Mouse (Mus musculus): ENCODE measurements around the gene Enpp7. TPM values are rescaled to one million over a fixed set of nuclear protein-coding genes. Genes with fewer than 3 reads are reported as not detected.

Gene Enpp7
- total RNA-seq, 2 experiments from 2014 or later = not detected

- H3K27ac ChIP-seq = no peak overlapping the region
- no peak for DNase-seq (ENCODE audit: low spot score in 2 of 2)
- no peak for TF ChIP-seq CTCF (conservative IDR thresholded peaks at IDR 0.05)
Observed at GRCm38 (mm10) chr11:118974340-118974739, 13.6 kb upstream of the Enpp7 start.

GRCm38 (mm10) chr11:118975427-118975826 is 12.6 kb upstream of the Enpp7 start:
- Histone ChIP-seq H3K4me3 (peak overlapping the region; percentile 17; the same call in 1 of the 2 replicates), H3K27ac (peak overlapping the region; percentile 56; the same call in 1 of the 2 replicates)
- TF ChIP-seq CTCF (conservative IDR thresholded peaks at IDR 0.05) = peak; percentile 95; the same call in 1 of the 2 replicates
- DNase-seq (ENCODE audit: low spot score in 2 of 2) = peak; percentile 51 to 79

More at GRCm38 (mm10) chr11:118974340-118974739, 13.6 kb upstream of the Enpp7 start:
- H3K4me3 ChIP-seq = no peak overlapping the region

DNA sequence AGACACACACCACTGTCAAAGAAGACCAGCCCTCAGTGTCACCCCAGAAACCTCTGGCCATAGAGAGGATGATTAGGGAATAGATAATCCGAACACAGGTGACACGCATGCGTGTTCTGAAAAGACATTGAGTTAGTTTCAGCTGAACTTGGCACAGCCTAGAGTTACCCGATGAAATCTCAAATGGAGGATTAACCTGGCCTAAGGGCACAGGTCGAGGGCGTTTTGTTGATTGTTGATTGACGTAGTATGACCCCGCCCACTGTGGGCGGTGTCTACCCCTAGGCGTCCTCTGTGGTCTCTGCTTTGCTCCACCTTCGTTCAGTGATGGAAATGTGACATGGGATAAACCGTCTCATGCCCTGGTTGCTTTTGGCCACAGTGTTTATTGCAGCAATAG is 12.1 kb upstream of the Enpp7 start:
- Histone ChIP-seq H3K27ac (peak overlapping the region; percentile 56; the same call in 1 of the 2 replicates), H3K4me3 (peak overlapping the region; percentile 17; the same call in 1 of the 2 replicates)
- no peak for TF ChIP-seq CTCF (conservative IDR thresholded peaks at IDR 0.05)
- no peak for DNase-seq (ENCODE audit: low spot score in 2 of 2)

- H3K27ac ChIP-seq = no peak overlapping the region
- no peak overlapping the region for H3K4me3 ChIP-seq
- TF ChIP-seq CTCF (conservative IDR thresholded peaks at IDR 0.05) = no peak
- no peak for DNase-seq (ENCODE audit: low spot score in 2 of 2)
Observed at GRCm38 (mm10) chr11:118980388-118980787, 7.6 kb upstream of the Enpp7 start.

GRCm38 (mm10) chr11:118981012-118981776 is 6.8 kb upstream of the Enpp7 start:
- DNase-seq (ENCODE audit: low spot score in 2 of 2) = no peak
- Histone ChIP-seq H3K27ac (no peak overlapping the region), H3K4me3 (no peak overlapping the region)
- TF ChIP-seq CTCF (conservative IDR thresholded peaks at IDR 0.05) = peak; percentile 55

- no peak overlapping the region for H3K27ac ChIP-seq
- no peak overlapping the region for H3K4me3 ChIP-seq
- DNase-seq (ENCODE audit: low spot score in 2 of 2) = no peak
- TF ChIP-seq CTCF (conservative IDR thresholded peaks at IDR 0.05) = no peak
Observed at GRCm38 (mm10) chr11:118982593-118983113, 5.3 kb upstream of the Enpp7 start.

DNA sequence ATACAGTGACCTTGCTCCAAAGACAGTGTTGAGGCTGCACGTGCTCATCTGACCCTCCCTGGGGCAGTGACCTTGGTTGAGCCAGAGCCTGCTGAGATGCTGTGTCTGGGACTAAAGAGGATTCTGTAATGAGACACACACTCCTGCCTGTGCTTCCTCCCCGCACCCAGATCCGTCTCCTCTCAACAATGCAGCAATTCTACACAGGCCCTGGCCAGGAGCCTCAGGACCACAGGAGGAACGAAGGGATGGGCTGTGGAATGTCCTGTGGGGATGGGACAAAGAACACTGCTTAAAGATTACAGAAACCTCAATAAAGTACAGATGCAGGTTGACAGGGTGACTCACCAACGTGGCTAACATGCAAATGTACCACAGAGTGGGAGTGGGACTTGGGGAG is 2.4 kb upstream of the Enpp7 start:
- no peak for DNase-seq (ENCODE audit: low spot score in 2 of 2)
- TF ChIP-seq CTCF (conservative IDR thresholded peaks at IDR 0.05) = no peak

GRCm38 (mm10) chr11:118992781-118993180 is 4.8 kb downstream of the Enpp7 start:
- Histone ChIP-seq H3K4me3 (no peak overlapping the region), H3K27ac (no peak overlapping the region)
- DNase-seq (ENCODE audit: low spot score in 2 of 2) = no peak
- TF ChIP-seq CTCF (conservative IDR thresholded peaks at IDR 0.05) = no peak

More for the DNA sequence above, 2.4 kb upstream of the Enpp7 start:
- Histone ChIP-seq H3K4me3 (no peak overlapping the region), H3K27ac (no peak overlapping the region)

DNA sequence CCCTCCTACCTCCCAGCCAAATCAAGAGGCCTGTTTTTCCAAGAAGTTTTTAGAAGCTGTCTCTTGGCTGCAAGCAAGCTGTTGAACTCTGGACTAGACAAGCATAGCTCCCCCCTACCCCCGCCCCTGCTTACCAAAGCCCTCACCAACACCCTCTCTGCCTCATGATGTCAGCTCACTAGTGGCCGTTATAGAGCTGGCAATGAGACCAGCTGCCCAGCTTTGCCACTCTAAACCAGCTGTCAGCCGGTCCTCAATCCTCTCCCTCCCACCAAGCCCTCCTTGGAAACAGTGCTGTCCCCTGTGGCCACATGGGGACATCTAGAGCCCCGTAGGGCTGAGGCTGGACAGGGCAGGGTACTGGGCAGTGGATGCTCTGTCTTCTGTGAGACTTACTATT is 7.5 kb downstream of the Enpp7 start:
- no peak overlapping the region for H3K27ac ChIP-seq
- no peak overlapping the region for H3K4me3 ChIP-seq
- TF ChIP-seq CTCF (conservative IDR thresholded peaks at IDR 0.05) = no peak
- DNase-seq (ENCODE audit: low spot score in 2 of 2) = no peak

DNA sequence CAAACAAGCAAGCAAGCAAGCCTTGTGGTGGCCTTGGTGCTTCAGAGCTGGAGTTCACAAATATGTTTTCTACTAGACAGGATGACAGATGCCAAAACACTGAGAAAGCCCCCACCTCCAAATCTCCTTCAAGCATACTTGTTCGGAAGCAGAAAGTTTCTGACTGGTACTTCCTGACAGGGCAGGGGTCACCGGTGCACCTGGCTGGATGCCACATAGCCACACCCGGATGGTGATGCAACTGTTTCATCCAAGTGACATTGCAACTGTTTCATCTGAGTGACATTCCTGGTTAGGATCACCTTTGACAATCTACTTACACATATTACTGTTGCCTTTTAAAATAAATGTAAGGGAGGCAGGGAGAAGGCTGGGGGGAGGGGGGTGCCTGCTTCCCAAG is 9.2 kb downstream of the Enpp7 start:
- H3K27ac ChIP-seq = no peak overlapping the region
- H3K4me3 ChIP-seq = no peak overlapping the region
- TF ChIP-seq CTCF (conservative IDR thresholded peaks at IDR 0.05) = no peak
- DNase-seq (ENCODE audit: low spot score in 2 of 2) = no peak

- Histone ChIP-seq H3K4me3 (peak overlapping the region; percentile 43), H3K27ac (peak overlapping the region; percentile 79)
Observed at GRCm38 (mm10) chr11:118998540-118999265, 10.7 kb downstream of the Enpp7 start.

DNA sequence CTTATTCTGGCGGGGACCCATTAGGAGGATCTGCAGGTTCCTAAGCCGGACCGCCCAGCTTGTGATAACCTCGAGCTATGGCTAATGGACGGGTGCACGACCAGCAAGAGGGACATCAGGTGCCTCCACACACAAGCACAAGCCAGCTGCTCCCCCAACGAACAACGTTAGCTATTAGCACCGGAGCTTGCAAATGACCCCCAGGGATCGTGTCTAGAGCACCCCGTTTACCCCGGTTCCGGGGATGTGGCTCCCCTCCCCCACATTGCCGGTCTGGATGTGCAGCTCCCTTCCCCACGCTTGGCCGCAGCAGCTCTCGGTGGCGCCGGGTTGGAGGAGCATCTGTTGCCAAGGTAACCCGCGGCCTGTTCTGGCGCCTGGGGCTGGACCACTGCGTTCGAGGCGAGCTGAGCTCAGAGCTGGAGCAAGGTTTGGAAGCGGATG is 11.4 kb downstream of the Enpp7 start:
- peak overlapping the region; percentile 79 for H3K27ac ChIP-seq
- DNase-seq (ENCODE audit: low spot score in 2 of 2) = peak in 1 of 2 experiments; percentile 25
- no peak for TF ChIP-seq CTCF (conservative IDR thresholded peaks at IDR 0.05)
- peak overlapping the region; percentile 43; the same call in 1 of the 2 replicates for H3K4me3 ChIP-seq

More at GRCm38 (mm10) chr11:118998540-118999265, 10.7 kb downstream of the Enpp7 start:
- TF ChIP-seq CTCF (conservative IDR thresholded peaks at IDR 0.05) = peak; percentile 95
- DNase-seq (ENCODE audit: low spot score in 2 of 2) = peak; percentile 87 to 88

GRCm38 (mm10) chr11:119000877-119001276 is 12.9 kb downstream of the Enpp7 start:
- no peak for DNase-seq (ENCODE audit: low spot score in 2 of 2)
- Histone ChIP-seq H3K4me3 (no peak overlapping the region), H3K27ac (no peak overlapping the region)
- TF ChIP-seq CTCF (conservative IDR thresholded peaks at IDR 0.05) = peak; percentile 34
